Comparison of ENCODE assay signal across 9 mouse cellular contexts in the genomic region with DNA sequence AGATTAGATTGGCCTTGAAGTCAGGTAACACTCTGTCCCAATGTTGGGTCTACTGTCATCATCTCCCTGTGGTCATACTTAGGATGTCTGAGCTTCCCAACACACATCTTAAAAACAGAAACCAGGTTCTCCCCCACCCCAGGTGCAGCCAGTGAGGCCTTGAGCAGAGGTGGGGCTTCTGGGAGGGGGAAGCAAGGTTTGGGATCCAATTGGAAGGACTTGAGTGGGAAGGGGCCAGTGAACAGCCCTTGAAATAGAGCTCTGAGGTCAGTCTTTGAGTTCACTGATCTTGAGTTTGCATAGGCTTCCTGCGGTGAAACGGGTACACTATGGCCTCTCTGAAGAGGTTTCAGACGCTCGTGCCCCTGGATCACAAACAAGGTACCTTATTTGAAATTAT. TPM values are rescaled to one million over a fixed set of nuclear protein-coding genes. Genes with fewer than 3 reads are reported as not detected.
DNase-seq lines count a peak whose midpoint lies in the region; ATAC-seq and TF ChIP-seq lines count a peak whose summit lies in the region.
"Had no signal": no experiment of that assay in that cellular context is flagged by ENCODE, and none has a peak within 500 bp of the region (broad histone marks: within the 10 kb centered on the region; RNA-seq: fewer than 3 reads in every experiment).

A gene (plus strand): TSS at position 290 of the 400 bp plus-strand sequence.

- ATAC-seq in kidney, embryonic 16.5 days (ENCODE audit: low FRiP score, low TSS enrichment) = no peak
- ATAC-seq in embryonic facial prominence, embryonic 13.5 days (ENCODE audit: insufficient number of reproducible peaks, insufficient read depth, low FRiP score, low TSS enrichment, low read depth) = no peak
- ATAC-seq in hindbrain, postnatal 0 days = no peak
- no peak for ATAC-seq in midbrain, embryonic 15.5 days (replicated peaks)

- peaks cover 17% of the 10 kb centered on the region; the same call in 1 of the 2 replicates for H3K27me3 ChIP-seq in kidney, embryonic 16.5 days (ENCODE audit: insufficient read depth, low read length)
- peaks cover 44% of the 10 kb centered on the region for H3K27me3 ChIP-seq in embryonic facial prominence, embryonic 13.5 days
- H3K27me3 ChIP-seq in hindbrain, postnatal 0 days (ENCODE audit: insufficient read depth, low read length) = no peaks in the 10 kb centered on the region; the same call in 1 of the 2 replicates
- peaks cover 32% of the 10 kb centered on the region for H3K27me3 ChIP-seq in midbrain, embryonic 15.5 days (replicated peaks)

- peak within 1 kb of the TSS; percentile 49 for H3K4me3 ChIP-seq in kidney, embryonic 16.5 days (ENCODE audit: low read length)
- peak within 1 kb of the TSS; percentile 47 for H3K4me3 ChIP-seq in embryonic facial prominence, embryonic 13.5 days
- peak within 1 kb of the TSS; percentile 36 for H3K4me3 ChIP-seq in hindbrain, postnatal 0 days (ENCODE audit: low read length)
- H3K4me3 ChIP-seq in midbrain, embryonic 15.5 days = peak within 1 kb of the TSS; percentile 39

- 0 out of 2 replicates have a peak, but pooled peaks cover 7% of the 10 kb centered on the region for H3K4me1 ChIP-seq in kidney, embryonic 16.5 days (ENCODE audit: insufficient read depth, low read length)
- peaks cover 9% of the 10 kb centered on the region for H3K4me1 ChIP-seq in embryonic facial prominence, embryonic 13.5 days
- H3K4me1 ChIP-seq in hindbrain, postnatal 0 days (ENCODE audit: insufficient read depth, low read length) = no peaks in the 10 kb centered on the region
- H3K4me1 ChIP-seq in midbrain, embryonic 15.5 days = peaks cover 8% of the 10 kb centered on the region; the same call in 1 of the 2 replicates

- H3K27ac ChIP-seq in kidney, embryonic 16.5 days (ENCODE audit: low read length) = no peak within 1 kb of the TSS
- H3K27ac ChIP-seq in embryonic facial prominence, embryonic 13.5 days = no peak within 1 kb of the TSS
- no peak within 1 kb of the TSS for H3K27ac ChIP-seq in hindbrain, postnatal 0 days
- H3K27ac ChIP-seq in midbrain, embryonic 15.5 days = no peak within 1 kb of the TSS

- no peaks in the 10 kb centered on the region for H3K36me3 ChIP-seq in kidney, embryonic 16.5 days (ENCODE audit: insufficient read depth, low read length)
- no peaks in the 10 kb centered on the region for H3K36me3 ChIP-seq in embryonic facial prominence, embryonic 13.5 days
- no peaks in the 10 kb centered on the region for H3K36me3 ChIP-seq in hindbrain, postnatal 0 days (ENCODE audit: insufficient read depth, low read length)
- H3K36me3 ChIP-seq in midbrain, embryonic 15.5 days (replicated peaks) = no peaks in the 10 kb centered on the region

- WGBS in kidney, embryonic 16.5 days = 90% methylated on average over 4 of the region's 4 CpGs
- WGBS in embryonic facial prominence, embryonic 13.5 days = 91% methylated on average over 4 of the region's 4 CpGs
- 93% methylated on average over 4 of the region's 4 CpGs for WGBS in hindbrain, postnatal 0 days
- 97% methylated on average over 4 of the region's 4 CpGs for whole genome bisulfite sequencing in midbrain, embryonic 15.5 days

- DNase-seq in kidney, postnatal 14 days = no peak
- DNase-seq in hindbrain, postnatal 0 days (ENCODE audit: low spot score) = no peak
- DNase-seq in frontal cortex, postnatal 14 days (ENCODE audit: low spot score in 2 of 2) = no peak
- DNase-seq in lung, adult 18-20 months = no peak
- DNase-seq in adrenal gland, adult 2 months = no peak

- no peaks in the 10 kb centered on the region for H3K9me3 ChIP-seq in kidney, embryonic 16.5 days (ENCODE audit: low read length)
- no peaks in the 10 kb centered on the region for H3K9me3 ChIP-seq in embryonic facial prominence, embryonic 13.5 days
- H3K9me3 ChIP-seq in hindbrain, postnatal 0 days (ENCODE audit: low read length) = no peaks in the 10 kb centered on the region
- no peaks in the 10 kb centered on the region for H3K9me3 ChIP-seq in midbrain, embryonic 15.5 days

- peak within 1 kb of the TSS; percentile 67 for H3K9ac ChIP-seq in kidney, embryonic 16.5 days (replicated peaks; ENCODE audit: low read length)
- H3K9ac ChIP-seq in embryonic facial prominence, embryonic 13.5 days = peak within 1 kb of the TSS; percentile 73
- H3K9ac ChIP-seq in hindbrain, postnatal 0 days (replicated peaks; ENCODE audit: low read length) = peak within 1 kb of the TSS; percentile 35; the same call in 1 of the 2 replicates
- H3K9ac ChIP-seq in midbrain, embryonic 15.5 days = peak within 1 kb of the TSS; percentile 45

- no peak for TF ChIP-seq CTCF in hindbrain, postnatal 0 days (IDR thresholded peaks at IDR 0.05; ENCODE audit: low read depth)

- H3K4me2 ChIP-seq in kidney, embryonic 16.5 days (replicated peaks; ENCODE audit: low read depth, low read length) = peak within 1 kb of the TSS; percentile 85
- H3K4me2 ChIP-seq in embryonic facial prominence, embryonic 13.5 days = peak within 1 kb of the TSS; percentile 89
- H3K4me2 ChIP-seq in hindbrain, postnatal 0 days (ENCODE audit: low read depth, low read length) = peak within 1 kb of the TSS; percentile 63
- peak within 1 kb of the TSS; percentile 84 for H3K4me2 ChIP-seq in midbrain, embryonic 15.5 days

RNA-seq across cellular contexts. Expression of the gene that starts here (rescaled TPM):
- polyA plus RNA-seq in kidney, embryonic 16.5 days (2015; fragmentation: Nextera tagmentation; extraction: Ambion mirVana) = not detected in 2 replicates
- polyA plus RNA-seq in embryonic facial prominence, embryonic 13.5 days (2015; fragmentation: Nextera tagmentation; extraction: Ambion mirVana) = not detected in 2 replicates
- not detected in 2 replicates for total RNA-seq in hindbrain, postnatal 0 days (2014; rRNA removed)
- 0.18 TPM in 1 of 2 replicates, not detected in the other for polyA plus RNA-seq in hindbrain, postnatal 0 days (2015; fragmentation: Nextera tagmentation; extraction: Ambion mirVana)
- not detected in 2 replicates for polyA plus RNA-seq in midbrain, embryonic 15.5 days (2015; fragmentation: Nextera tagmentation; extraction: Ambion mirVana)
- total RNA-seq in adrenal gland, adult 2 months (2021) = under 1 TPM in 1 of 2 experiments, not detected in 1; 0.29 TPM
- not detected in 2 replicates for polyA plus RNA-seq in adrenal gland, adult 2 months (2012; rRNA removed)
- polyA plus RNA-seq: large intestine, adult 2 months had no signal
